ENCODE assay signal across 23 mouse cellular contexts in the genomic region with DNA sequence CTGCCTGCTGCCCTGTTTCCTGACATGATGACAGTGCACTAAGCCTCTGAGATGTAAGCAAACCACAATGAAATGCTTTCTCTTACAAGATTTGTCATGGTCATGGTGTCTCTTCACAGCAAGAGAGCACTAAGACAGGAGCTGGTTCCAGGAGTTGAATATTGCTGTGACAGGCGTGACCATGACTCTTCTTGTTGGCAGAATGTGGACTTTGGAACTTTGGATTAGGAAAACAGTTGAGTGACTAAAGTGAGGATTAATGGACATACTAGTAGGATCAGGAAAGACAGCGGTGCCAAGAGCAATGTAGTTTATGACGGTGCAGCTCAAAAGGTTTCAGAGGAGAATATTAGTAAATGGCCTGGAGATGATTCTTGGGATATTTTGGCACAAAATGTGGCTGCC.
A peak's percentile ranks its signal among the peaks of the same experiment; 100 is the strongest.
DNase-seq lines count a peak whose midpoint lies in the region; ATAC-seq and TF ChIP-seq lines count a peak whose summit lies in the region.
"Had no signal": no experiment of that assay in that cellular context is flagged by ENCODE, and none has a peak within 500 bp of the region (broad histone marks: within the 10 kb centered on the region; RNA-seq: fewer than 3 reads in every experiment).

No protein-coding gene starts in this region.

- WGBS in liver, adult 2 months, result 48% methylated on average over 3 of the region's 3 CpGs
- 44% methylated on average over 3 of the region's 3 CpGs for WGBS in embryonic facial prominence, embryonic 15.5 days
- 42% methylated on average over 3 of the region's 3 CpGs for WGBS in midbrain, postnatal 0 days

- no peak for TF ChIP-seq POLR2A in liver, adult 2 months (IDR thresholded peaks at IDR 0.05; ENCODE audit: extremely low read depth, insufficient read depth, low read length)

- no peaks in the 10 kb centered on the region for H3K36me3 ChIP-seq in liver, adult 2 months (ENCODE audit: control insufficient read depth, insufficient read depth, low read length)
- no peaks in the 10 kb centered on the region for H3K36me3 ChIP-seq in embryonic facial prominence, embryonic 15.5 days
- no peaks in the 10 kb centered on the region for H3K36me3 ChIP-seq in midbrain, postnatal 0 days (ENCODE audit: insufficient read depth, low read length)
- H3K36me3 ChIP-seq: embryonic facial prominence, embryonic 12.5 days; heart, embryonic 15.5 days had no signal

- no peak for TF ChIP-seq CTCF in liver, adult 2 months (IDR thresholded peaks at IDR 0.05; ENCODE audit: low read depth, low read length)
- TF ChIP-seq CTCF in midbrain, postnatal 0 days (IDR thresholded peaks at IDR 0.05), result no peak

- no peaks in the 10 kb centered on the region for H3K27me3 ChIP-seq in liver, adult 2 months (ENCODE audit: control insufficient read depth, insufficient read depth, low read length)
- H3K27me3 ChIP-seq in embryonic facial prominence, embryonic 15.5 days, result 0 out of 2 replicates have a peak, but pooled peaks cover 3% of the 10 kb centered on the region
- 0 out of 2 replicates have a peak, but pooled peaks cover 4% of the 10 kb centered on the region for H3K27me3 ChIP-seq in midbrain, postnatal 0 days (ENCODE audit: insufficient read depth, low read length)
- H3K27me3 ChIP-seq: CH12.LX; embryonic facial prominence, embryonic 12.5 days; forebrain, embryonic 13.5 days; heart, embryonic 15.5 days had no signal

- H3K9ac ChIP-seq in liver, adult 2 months (ENCODE audit: low read depth, low read length), result no peak overlapping the region
- H3K9ac ChIP-seq in embryonic facial prominence, embryonic 15.5 days, result no peak overlapping the region
- H3K9ac ChIP-seq in midbrain, postnatal 0 days (replicated peaks; ENCODE audit: low read length, poor library complexity, severe bottlenecking), result no peak overlapping the region
- H3K9ac ChIP-seq: embryonic facial prominence, embryonic 12.5 days; forebrain, embryonic 13.5 days; forebrain, postnatal 0 days; heart, embryonic 15.5 days; hindbrain, embryonic 14.5 days had no signal

- H3K4me2 ChIP-seq in embryonic facial prominence, embryonic 15.5 days (replicated peaks), result no peak overlapping the region
- no peak overlapping the region for H3K4me2 ChIP-seq in midbrain, postnatal 0 days (ENCODE audit: low read depth, low read length, poor library complexity, severe bottlenecking)
- H3K4me2 ChIP-seq: embryonic facial prominence, embryonic 12.5 days; forebrain, embryonic 13.5 days; heart, embryonic 11.5 days; heart, embryonic 15.5 days; hindbrain, embryonic 14.5 days had no signal

- peak; percentile 80 for ATAC-seq in embryonic facial prominence, embryonic 15.5 days (ENCODE audit: insufficient number of reproducible peaks, low FRiP score, low TSS enrichment, low read depth)
- ATAC-seq in midbrain, postnatal 0 days (ENCODE audit: low FRiP score), result no peak
- ATAC-seq: activated CD4-positive, CD25-positive, alpha-beta regulatory T cell, adult 4 months; forebrain, embryonic 13.5 days; forebrain, postnatal 0 days; Patski had no signal

- DNase-seq in embryo, embryonic 10.5 days (ENCODE audit: low spot score), result peak; percentile 13
- no peak for DNase-seq in embryo, embryonic 11 days
- DNase-seq in liver, adult 2 months (ENCODE audit: extremely low read depth, low read depth, low spot score), result peak; percentile 71
- no peak for DNase-seq in liver
- DNase-seq in midbrain, postnatal 0 days (ENCODE audit: low spot score), result peak; percentile 30
- no peak for DNase-seq in lung, postnatal 36 days
- DNase-seq: adrenal gland, postnatal 14 days; cerebellum, adult 18-20 months; cerebellum, adult 9-11 months; cerebellum, postnatal 36 days; forebrain, postnatal 0 days; gastrocnemius, postnatal 14 days; heart, adult 2 months; heart, postnatal 14 days had no signal

- no peaks in the 10 kb centered on the region for H3K9me3 ChIP-seq in embryonic facial prominence, embryonic 15.5 days (replicated peaks)
- no peaks in the 10 kb centered on the region for H3K9me3 ChIP-seq in midbrain, postnatal 0 days (ENCODE audit: low read length)
- H3K9me3 ChIP-seq: embryonic facial prominence, embryonic 12.5 days; forebrain, embryonic 13.5 days; heart, embryonic 15.5 days had no signal

- no peak overlapping the region for H3K27ac ChIP-seq in liver, adult 2 months (replicated peaks; ENCODE audit: insufficient read depth, low read depth, low read length)
- H3K27ac ChIP-seq in embryonic facial prominence, embryonic 15.5 days (replicated peaks), result peak overlapping the region; percentile 8; the same call in 1 of the 2 replicates
- H3K27ac ChIP-seq in midbrain, postnatal 0 days (ENCODE audit: low read depth, low read length), result no peak overlapping the region
- H3K27ac ChIP-seq: embryonic facial prominence, embryonic 12.5 days; forebrain, embryonic 13.5 days; heart, adult 2 months; heart, embryonic 15.5 days; hindbrain, embryonic 14.5 days had no signal

- H3K4me1 ChIP-seq in liver, adult 2 months (ENCODE audit: control insufficient read depth, insufficient read depth, low read length), result no peaks in the 10 kb centered on the region; the same call in 1 of the 2 replicates
- H3K4me1 ChIP-seq in embryonic facial prominence, embryonic 15.5 days, result peaks cover 3% of the 10 kb centered on the region; the same call in 1 of the 2 replicates
- no peaks in the 10 kb centered on the region for H3K4me1 ChIP-seq in midbrain, postnatal 0 days (ENCODE audit: insufficient read depth, low read length)
- H3K4me1 ChIP-seq: embryonic facial prominence, embryonic 12.5 days; forebrain, embryonic 13.5 days; heart, embryonic 15.5 days had no signal

- no peak overlapping the region for H3K4me3 ChIP-seq in liver, adult 2 months (ENCODE audit: insufficient read depth, low read depth, low read length)
- no peak overlapping the region for H3K4me3 ChIP-seq in embryonic facial prominence, embryonic 15.5 days (replicated peaks)
- no peak overlapping the region for H3K4me3 ChIP-seq in midbrain, postnatal 0 days (ENCODE audit: low read depth, low read length)
- H3K4me3 ChIP-seq: embryonic facial prominence, embryonic 12.5 days; forebrain, embryonic 13.5 days; heart, adult 2 months; heart, embryonic 15.5 days had no signal

- H3K79me2 ChIP-seq in liver, adult 2 months (ENCODE audit: control insufficient read depth, insufficient read depth, low read length), result no peaks in the 10 kb centered on the region

Comparison
In these comparisons a context has a peak if more than half of its experiments do, and no peak if none do; other contexts are left out.
1. DNase-seq: peak in embryo, embryonic 10.5 days (single experiment), liver, adult 2 months (single experiment) and midbrain, postnatal 0 days (single experiment); none in embryo, embryonic 11 days (single experiment), liver (single experiment) and lung, postnatal 36 days (single experiment).